Mouse (Mus musculus): ENCODE measurements around the gene Cyp2t4. TPM values are rescaled to one million over a fixed set of nuclear protein-coding genes. Genes with fewer than 3 reads are reported as not detected.
A peak's percentile ranks its signal among the peaks of the same experiment; 100 is the strongest.

Cyp2t4 gene
- polyA plus RNA-seq, 1 experiment from 2014 or later = 0.24 TPM

MicroRNAs within 50 kb of the gene (microRNA counts, 519-probe panel; counts per million panel counts)
- 19.7 counts per million for microRNA mmu-miR-1191

Small RNA genes within 50 kb of the gene (microRNA-seq; reads per million reads assigned to microRNA genes)
- gene Mir1191 (4.3 reads per million, percentile 18 among the genes with 10 or more reads in this experiment), gene Mir3101 (not detected)

Other genes starting within 250 kb of the Cyp2t4 start
- gene Cyp2a22, start 214.3 kb upstream of the Cyp2t4 start, polyA plus RNA-seq (2015; fragmentation: Nextera tagmentation; extraction: Ambion mirVana) = not detected in 2 replicates
- not detected in 2 replicates for gene Cyp2a12, start 124.6 kb upstream of the Cyp2t4 start, polyA plus RNA-seq (2015; fragmentation: Nextera tagmentation; extraction: Ambion mirVana)
- 42.3 and 50.3 TPM in 2 replicates for gene Cyp2f2, start 33.8 kb upstream of the Cyp2t4 start, polyA plus RNA-seq (2015; fragmentation: Nextera tagmentation; extraction: Ambion mirVana)
- gene Egln2, start 13.1 kb downstream of the Cyp2t4 start, polyA plus RNA-seq (2015; fragmentation: Nextera tagmentation; extraction: Ambion mirVana) = 82.3 and 83.5 TPM in 2 replicates
- gene Rab4b, start 25.2 kb downstream of the Cyp2t4 start, polyA plus RNA-seq (2015; fragmentation: Nextera tagmentation; extraction: Ambion mirVana) = 71.4 and 71.6 TPM in 2 replicates
- 2.4 and 3.5 TPM in 2 replicates for gene Gm21983, start 27.4 kb downstream of the Cyp2t4 start, polyA plus RNA-seq (2015; fragmentation: Nextera tagmentation; extraction: Ambion mirVana)
- 150 and 170 TPM in 2 replicates for gene Mia, start 27.4 kb downstream of the Cyp2t4 start, polyA plus RNA-seq (2015; fragmentation: Nextera tagmentation; extraction: Ambion mirVana)
- 3.0 and 3.4 TPM in 2 replicates for gene BC024978, start 42.1 kb downstream of the Cyp2t4 start, polyA plus RNA-seq (2015; fragmentation: Nextera tagmentation; extraction: Ambion mirVana)
- gene Snrpa, start 42.6 kb downstream of the Cyp2t4 start, polyA plus RNA-seq (2015; fragmentation: Nextera tagmentation; extraction: Ambion mirVana) = 257 TPM in 2 replicates
- gene Itpkc, start 74.9 kb downstream of the Cyp2t4 start, polyA plus RNA-seq (2015; fragmentation: Nextera tagmentation; extraction: Ambion mirVana) = 5.1 and 5.4 TPM in 2 replicates
- 20.3 and 20.4 TPM in 2 replicates for gene Coq8b, start 79.3 kb downstream of the Cyp2t4 start, polyA plus RNA-seq (2015; fragmentation: Nextera tagmentation; extraction: Ambion mirVana)
- 23.6 and 23.8 TPM in 2 replicates for gene Numbl, start 104.7 kb downstream of the Cyp2t4 start, polyA plus RNA-seq (2015; fragmentation: Nextera tagmentation; extraction: Ambion mirVana)
- gene Ltbp4, start 184.0 kb downstream of the Cyp2t4 start, polyA plus RNA-seq (2015; fragmentation: Nextera tagmentation; extraction: Ambion mirVana) = 96.2 and 102 TPM in 2 replicates
- 48.3 and 51.4 TPM in 2 replicates for gene Shkbp1, start 202.3 kb downstream of the Cyp2t4 start, polyA plus RNA-seq (2015; fragmentation: Nextera tagmentation; extraction: Ambion mirVana)
- 0.79 and 1.3 TPM in 2 replicates for gene Gm20479, start 203.7 kb downstream of the Cyp2t4 start, polyA plus RNA-seq (2015; fragmentation: Nextera tagmentation; extraction: Ambion mirVana)